Mouse (Mus musculus) liver, embryonic 14.5 days (tissue): ENCODE data around the gene Oxld1.

Experiments used
- CTCF ChIP-seq: IDR thresholded peaks from 2 replicates; pipeline ENCODE4 v1.5.1; 2016; ENCODE audit warnings: antibody characterized with exemption, low read depth, control low read depth
- EP300 ChIP-seq: IDR thresholded peaks from 2 replicates; pipeline ENCODE4 v1.6.1; 2016; ENCODE audit warnings: antibody characterized with exemption, low read depth

GRCm38 (mm10) chr11:120463536-120463935, 5.7 kb upstream of the Oxld1 start:
- no peak for TF ChIP-seq EP300
- TF ChIP-seq CTCF, result no peak
